Mouse (Mus musculus): ENCODE measurements around the gene Slc46a1. TPM values are rescaled to one million over a fixed set of nuclear protein-coding genes. Genes with fewer than 3 reads are reported as not detected.

The Slc46a1 gene
- total and polyA plus RNA-seq, 3 experiments, result 8.3 to 11.6 TPM; not detected in 1

- H3K27ac ChIP-seq (ENCODE audit: control insufficient read depth, low read depth, low read length), result no peak overlapping the region
- H3K4me1 ChIP-seq (ENCODE audit: control insufficient read depth in 1 of 2, insufficient read depth in 2 of 2, low read length in 2 of 2), result peaks cover 0 to 7% of the 10 kb centered on the region in 2 experiments; a peak in 2 of 4 replicates
- TF ChIP-seq SMC3 (IDR thresholded peaks at IDR 0.05; ENCODE audit: low read depth, low read length), result peak; percentile 72
- no peak for TF ChIP-seq RCOR1 (IDR thresholded peaks at IDR 0.05; ENCODE audit: low read depth, low read length)
- no peak for TF ChIP-seq MAFK (IDR thresholded peaks at IDR 0.05; ENCODE audit: borderline replicate concordance, low read depth, low read length)
- TF ChIP-seq GATA1 (IDR thresholded peaks at IDR 0.05; ENCODE audit: low read depth, low read length), result no peak
- no peak for TF ChIP-seq KAT2A (conservative IDR thresholded peaks at IDR 0.05; ENCODE audit: low read depth, low read length)
- TF ChIP-seq RAD21 (IDR thresholded peaks at IDR 0.05; ENCODE audit: low read depth, low read length), result peak; percentile 54
- 0 out of 2 replicates have a peak, but pooled peaks have one; percentile 50 for TF ChIP-seq MYC (IDR thresholded peaks at IDR 0.05; ENCODE audit: low read depth, low read length)
- TF ChIP-seq EP300 (IDR thresholded peaks at IDR 0.05; ENCODE audit: low read depth in 1 of 2, low read length in 2 of 2), result no peak
- TF ChIP-seq NRF1 (IDR thresholded peaks at IDR 0.05; ENCODE audit: insufficient read depth, low read depth, low read length, poor library complexity, severe bottlenecking), result no peak
- no peak for TF ChIP-seq GABPA (IDR thresholded peaks at IDR 0.05; ENCODE audit: low read depth, low read length)
- peak; percentile 55 for TF ChIP-seq ZC3H11A (IDR thresholded peaks at IDR 0.05; ENCODE audit: low read depth, low read length)
- peak; percentile 46; the same call in 1 of the 2 replicates for TF ChIP-seq SIN3A (IDR thresholded peaks at IDR 0.05; ENCODE audit: low read length)
- TF ChIP-seq MAX (IDR thresholded peaks at IDR 0.05; ENCODE audit: low read length), result no peak
- peak; percentile 38 to 69 (median 68) for TF ChIP-seq CTCF (IDR thresholded peaks at IDR 0.05 in 2 of 3, conservative IDR thresholded peaks at IDR 0.05 in 1 of 3; ENCODE audit: control insufficient read depth in 1 of 3, insufficient read depth in 1 of 3, low read depth in 2 of 3, low read length in 3 of 3, poor library complexity in 1 of 3, severe bottlenecking in 1 of 3)
- TF ChIP-seq POLR2AphosphoS5 (IDR thresholded peaks at IDR 0.05; ENCODE audit: borderline replicate concordance, low read depth, low read length), result no peak
- no peak for TF ChIP-seq POLR2A (IDR thresholded peaks at IDR 0.05; ENCODE audit: control insufficient read depth in 1 of 2, insufficient read depth in 1 of 2, low read depth in 1 of 2, low read length in 2 of 2, poor library complexity in 1 of 2)
- TF ChIP-seq TAL1 (IDR thresholded peaks at IDR 0.05; ENCODE audit: low read length), result no peak
- TF ChIP-seq ZMIZ1 (IDR thresholded peaks at IDR 0.05; ENCODE audit: low read depth, low read length), result no peak
- peak; percentile 96 for TF ChIP-seq ZNF384 (IDR thresholded peaks at IDR 0.05; ENCODE audit: low read depth, low read length)
- TF ChIP-seq MYB (IDR thresholded peaks at IDR 0.05; ENCODE audit: low read depth, low read length), result no peak
- no peak for TF ChIP-seq HCFC1 (IDR thresholded peaks at IDR 0.05; ENCODE audit: low read depth, low read length)
- no peak for TF ChIP-seq ELF1 (IDR thresholded peaks at IDR 0.05; ENCODE audit: low read depth, low read length)
- H3K36me3 ChIP-seq (ENCODE audit: control insufficient read depth in 1 of 2, insufficient read depth in 2 of 2, low read length in 2 of 2), result peaks cover 16% of the 10 kb centered on the region in 2 experiments
- peaks cover 25% of the 10 kb centered on the region for H3K79me2 ChIP-seq (ENCODE audit: control insufficient read depth, insufficient read depth, low read length, poor library complexity)
- H3K27me3 ChIP-seq (ENCODE audit: control insufficient read depth in 1 of 2, insufficient read depth in 2 of 2, low read length in 2 of 2), result no peaks in the 10 kb centered on the region
- no peak overlapping the region for H3K4me3 ChIP-seq (ENCODE audit: control insufficient read depth in 1 of 2, insufficient read depth in 1 of 2, low read depth in 2 of 2, low read length in 2 of 2)
- no peak overlapping the region for H3K9ac ChIP-seq (ENCODE audit: control insufficient read depth, low read depth, low read length, poor library complexity, severe bottlenecking)
- DNase-seq (ENCODE audit: low read depth, low spot score), result peak; percentile 77
- H3K9me3 ChIP-seq (replicated peaks; ENCODE audit: insufficient read depth, low read length), result no peaks in the 10 kb centered on the region
Measured at GRCm38 (mm10) chr11:78509148-78509547, 43.7 kb downstream of the Slc46a1 start.
